Mouse (Mus musculus): ENCODE data around the gene App.

The App gene

GRCm38 (mm10) chr16:85074889-85075288 is 98.7 kb downstream of the App start:
- no peak for DNase-seq

- no peak for DNase-seq
Measured at GRCm38 (mm10) chr16:85072624-85073023, 100.9 kb downstream of the App start.

GRCm38 (mm10) chr16:85071791-85072190 is 101.8 kb downstream of the App start:
- no peak for DNase-seq

GRCm38 (mm10) chr16:85071248-85071647 is 102.3 kb downstream of the App start:
- peak in 1 of 2 experiments; percentile 57 for DNase-seq

GRCm38 (mm10) chr16:85067254-85067893 is 106.2 kb downstream of the App start:
- no peak for DNase-seq

GRCm38 (mm10) chr16:85066227-85066626 is 107.3 kb downstream of the App start:
- no peak for DNase-seq

GRCm38 (mm10) chr16:85064800-85065199 is 108.8 kb downstream of the App start:
- DNase-seq = no peak

- DNase-seq = no peak
Measured at GRCm38 (mm10) chr16:85062732-85063131, 110.8 kb downstream of the App start.

- DNase-seq = no peak
Measured at GRCm38 (mm10) chr16:85061725-85062124, 111.8 kb downstream of the App start.

GRCm38 (mm10) chr16:85058138-85058537 is 115.4 kb downstream of the App start:
- no peak for DNase-seq

- no peak for DNase-seq
Measured at GRCm38 (mm10) chr16:85056212-85056611, 117.4 kb downstream of the App start.

GRCm38 (mm10) chr16:85053996-85054395 is 119.6 kb downstream of the App start:
- no peak for DNase-seq

GRCm38 (mm10) chr16:85047310-85047709 is 126.3 kb downstream of the App start:
- DNase-seq = no peak

GRCm38 (mm10) chr16:85041153-85041959 is 132.2 kb downstream of the App start:
- no peak for DNase-seq

GRCm38 (mm10) chr16:85038731-85039130 is 134.8 kb downstream of the App start:
- no peak for DNase-seq

- DNase-seq = no peak
Measured at GRCm38 (mm10) chr16:85037969-85038644, 135.5 kb downstream of the App start.

GRCm38 (mm10) chr16:85035815-85036214 is 137.8 kb downstream of the App start:
- no peak for DNase-seq

- no peak for DNase-seq
Measured at GRCm38 (mm10) chr16:85033747-85034146, 139.8 kb downstream of the App start.

- DNase-seq = no peak
Measured at GRCm38 (mm10) chr16:85030810-85031209, 142.8 kb downstream of the App start.

GRCm38 (mm10) chr16:85028396-85028795 is 145.2 kb downstream of the App start:
- no peak for DNase-seq

- no peak for DNase-seq
Measured at GRCm38 (mm10) chr16:85024706-85025105, 148.9 kb downstream of the App start.

- no peak for DNase-seq
Measured at GRCm38 (mm10) chr16:85023106-85023505, 150.5 kb downstream of the App start.

GRCm38 (mm10) chr16:85020696-85021323 is 152.8 kb downstream of the App start:
- peak; percentile 17 to 36 for DNase-seq
